Mouse (Mus musculus) cerebellum, postnatal 36 days (tissue): ENCODE measurements around the gene Ccdc150.

Experiments
- DNase-seq, 2 experiments: peaks; one replicate each; pipeline ENCODE4 v3.0.0; 2021 to 2022; ENCODE audit warnings: mixed read lengths in 2 of 2

Gene Ccdc150

DNA sequence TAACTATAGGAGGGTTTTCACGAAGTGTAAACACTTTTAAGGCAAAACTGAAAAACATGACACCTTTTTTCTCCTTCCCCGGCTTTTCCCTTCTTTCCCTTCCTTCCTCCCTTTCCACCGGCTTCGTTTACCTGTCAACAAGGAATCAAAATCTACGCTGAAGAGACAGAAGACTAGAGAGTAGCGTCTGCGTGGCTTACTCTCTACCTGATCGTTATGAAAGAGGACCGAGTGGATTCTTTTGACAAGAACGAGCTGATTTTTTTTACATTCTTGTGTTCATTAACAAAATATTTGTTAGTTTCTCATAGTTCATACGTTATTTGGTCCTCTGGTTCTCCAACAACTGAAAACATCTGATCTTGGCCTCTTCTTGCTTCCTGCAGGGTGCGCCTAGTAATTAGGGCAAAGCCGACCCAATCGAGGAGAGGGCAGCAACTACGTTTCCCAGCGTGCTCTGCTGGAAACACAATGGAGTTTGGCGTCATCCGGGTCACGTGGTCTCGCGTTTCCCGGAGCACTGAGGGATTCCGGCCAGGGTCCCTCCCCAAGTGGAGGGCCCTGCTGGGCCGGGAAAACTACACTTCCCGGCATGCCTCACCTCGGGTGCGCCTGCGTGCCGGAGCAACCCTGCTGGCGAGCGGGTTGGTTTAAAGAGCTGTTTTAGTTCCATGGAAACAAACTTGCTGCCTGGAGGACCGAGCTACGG, at the start of gene Ccdc150:
Ccdc150 (plus strand) TSS at position 526 of the 709 bp plus-strand sequence.
- DNase-seq: peak; percentile 97 to 98

DNA sequence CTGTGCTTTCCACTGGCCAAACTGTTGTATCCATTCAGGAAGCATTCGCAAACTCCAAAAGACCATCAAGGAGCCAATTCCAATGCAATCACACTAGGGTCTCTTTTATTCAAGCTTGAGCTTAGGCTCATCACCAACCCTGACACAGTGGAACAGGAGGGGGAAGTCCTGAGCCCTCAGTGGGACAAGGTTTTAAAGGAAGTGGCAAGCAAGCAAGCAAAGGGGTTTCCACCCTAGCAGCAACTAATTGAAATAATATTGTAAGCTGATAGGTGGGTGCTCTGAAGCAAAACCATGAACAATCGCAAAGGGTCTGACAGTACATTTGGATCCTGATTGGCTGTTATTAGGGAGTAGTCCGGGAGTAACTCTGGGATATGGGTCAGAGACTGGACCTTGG, 30.2 kb upstream of the Ccdc150 start:
- no peak for DNase-seq

DNA sequence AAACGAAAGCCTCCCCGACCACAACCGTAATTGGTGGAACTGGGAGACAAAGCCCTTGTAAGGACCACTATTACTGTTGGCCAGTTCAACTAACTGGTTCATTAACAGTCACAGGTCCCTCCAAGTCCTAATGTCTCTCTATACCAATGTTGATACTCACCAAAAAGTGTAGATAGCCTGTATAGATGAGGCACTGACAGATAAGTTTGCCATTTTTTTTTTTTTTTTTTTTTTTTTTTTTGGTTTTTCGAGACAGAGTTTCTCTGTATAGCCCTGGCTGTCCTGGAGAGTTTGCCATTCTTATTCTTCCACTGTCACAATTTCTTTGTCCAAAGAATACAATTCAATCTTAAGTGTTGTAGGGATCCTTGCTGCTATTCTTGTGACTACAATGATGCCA, 7.8 kb upstream of the Ccdc150 start:
- DNase-seq: no peak

DNA sequence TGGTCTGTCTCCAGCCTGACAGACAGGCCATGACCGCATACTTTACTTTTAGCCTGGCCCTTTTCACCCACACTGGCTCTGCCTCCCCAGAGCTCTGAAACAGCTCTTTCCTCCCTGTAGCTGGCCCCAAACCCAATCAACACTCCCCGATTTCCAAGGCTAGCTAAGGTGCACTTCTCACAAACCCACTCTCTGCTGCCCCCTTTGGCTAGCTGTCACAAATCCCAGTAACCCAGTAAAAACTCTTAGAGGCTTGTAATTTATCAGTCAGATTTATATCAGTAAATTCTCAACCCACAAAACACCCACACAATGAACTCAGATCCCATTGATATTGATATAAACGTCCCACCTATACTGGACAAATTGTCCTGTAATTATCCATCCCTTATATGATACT, 25.1 kb downstream of the Ccdc150 start:
- DNase-seq: no peak

DNA sequence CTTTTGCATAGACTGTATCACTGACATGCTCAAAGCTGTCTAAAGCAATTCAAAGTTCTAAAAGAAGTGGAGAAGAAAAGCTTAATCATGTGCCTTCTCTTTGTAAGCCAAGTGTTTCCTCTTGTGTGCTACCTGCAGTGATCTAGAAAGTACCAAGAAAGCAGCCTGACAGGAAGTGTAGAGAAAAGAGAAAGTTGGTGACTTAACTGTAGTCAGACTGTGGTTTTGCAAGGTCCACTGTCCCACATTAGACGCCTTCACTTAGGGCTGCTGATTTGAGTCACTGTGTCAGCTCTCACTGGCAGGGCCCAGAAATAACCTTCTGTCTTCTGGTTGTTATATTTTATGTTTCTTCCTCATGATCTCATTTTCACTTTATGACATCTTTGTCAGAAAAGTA, 29.1 kb downstream of the Ccdc150 start:
- DNase-seq: no peak

DNA sequence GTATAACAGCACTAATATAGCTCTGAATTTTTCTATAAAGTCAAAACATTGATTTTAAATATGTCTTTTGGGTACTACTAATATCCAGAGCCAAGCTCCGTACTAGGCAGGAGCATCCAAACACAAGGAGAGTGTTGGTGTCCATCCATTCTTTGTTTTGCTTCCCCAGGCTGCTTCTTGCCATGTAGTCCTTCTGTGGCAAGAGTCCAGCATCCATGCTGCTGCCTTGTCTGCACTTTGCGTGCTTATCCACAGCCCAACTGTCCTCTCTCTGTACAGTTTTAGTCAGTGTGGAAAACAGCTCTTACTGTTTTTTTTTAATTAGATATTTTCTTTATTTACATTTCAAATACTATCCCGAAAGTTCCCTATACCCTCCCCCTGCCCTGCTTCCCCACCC, 30.2 kb downstream of the Ccdc150 start:
- DNase-seq: peak in 1 of 2 experiments; percentile 10

DNA sequence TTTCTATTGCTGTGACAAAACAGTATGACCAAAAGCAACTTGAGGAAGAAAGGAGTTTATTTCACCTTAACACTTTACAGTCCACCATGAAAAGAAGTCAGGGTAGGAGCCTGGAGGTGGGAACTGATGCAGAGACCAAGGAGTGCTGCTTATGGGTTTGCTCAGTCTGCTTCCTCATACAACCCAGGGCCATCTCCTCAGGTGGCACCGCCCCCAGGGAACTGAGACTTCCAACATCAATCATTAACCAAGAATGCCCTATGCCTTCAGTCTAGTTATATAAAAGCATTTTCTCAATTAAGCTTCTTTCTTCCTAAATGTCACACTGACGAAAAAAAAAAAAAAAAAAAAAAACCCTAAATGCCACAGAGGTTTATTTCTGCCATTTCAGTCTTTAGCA, 55.9 kb downstream of the Ccdc150 start:
- no peak for DNase-seq

DNA sequence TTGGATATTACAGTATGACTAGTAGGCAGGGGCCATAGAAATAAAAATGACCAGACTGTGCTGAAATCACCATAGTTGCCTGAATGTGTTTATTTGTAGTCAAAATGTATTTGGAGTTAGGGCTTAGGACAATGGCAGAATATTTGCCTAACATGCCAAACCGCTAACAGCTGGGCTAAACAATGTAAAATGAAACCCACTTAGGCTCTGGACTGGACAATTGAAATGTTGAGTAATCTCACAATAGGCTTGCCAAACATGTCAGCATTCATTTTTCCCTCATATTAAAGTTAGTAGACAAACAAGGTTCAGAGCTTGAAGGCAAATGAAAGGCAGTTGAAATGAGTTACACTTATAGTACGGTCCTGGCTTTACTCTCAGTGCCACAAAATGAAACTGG, 76.2 kb downstream of the Ccdc150 start:
- no peak for DNase-seq

DNA sequence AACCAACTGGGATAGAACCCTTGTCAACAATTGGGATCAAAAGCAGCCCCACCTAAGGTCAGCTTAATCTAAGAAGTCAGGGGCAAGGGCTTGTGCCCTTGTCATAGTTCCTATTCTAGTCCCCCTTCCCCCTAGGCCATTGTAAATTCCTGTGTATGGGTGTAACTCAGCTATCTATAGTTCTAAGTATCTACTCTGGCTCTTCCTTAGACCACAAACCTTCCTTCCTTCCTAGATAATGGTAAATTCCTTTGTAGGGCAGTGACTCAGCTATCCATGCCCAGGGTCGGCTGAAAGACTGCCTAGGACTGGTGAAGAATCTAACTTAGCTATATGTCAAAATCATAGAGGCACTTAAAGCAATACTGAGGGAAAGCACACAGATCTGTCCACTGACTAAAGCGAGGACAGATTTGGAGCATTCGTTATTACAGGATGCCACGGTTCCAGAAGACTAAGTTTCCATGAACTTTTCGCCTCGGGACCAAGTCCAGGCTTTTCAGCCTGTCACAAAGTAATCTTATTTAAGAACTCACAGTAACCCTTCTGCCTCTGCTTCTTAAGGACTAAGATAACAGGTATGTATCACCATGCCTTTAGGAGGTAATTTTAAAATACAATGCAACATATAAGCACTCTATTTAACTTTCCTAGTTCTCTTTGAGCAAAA, 77.5 kb downstream of the Ccdc150 start:
- no peak for DNase-seq

DNA sequence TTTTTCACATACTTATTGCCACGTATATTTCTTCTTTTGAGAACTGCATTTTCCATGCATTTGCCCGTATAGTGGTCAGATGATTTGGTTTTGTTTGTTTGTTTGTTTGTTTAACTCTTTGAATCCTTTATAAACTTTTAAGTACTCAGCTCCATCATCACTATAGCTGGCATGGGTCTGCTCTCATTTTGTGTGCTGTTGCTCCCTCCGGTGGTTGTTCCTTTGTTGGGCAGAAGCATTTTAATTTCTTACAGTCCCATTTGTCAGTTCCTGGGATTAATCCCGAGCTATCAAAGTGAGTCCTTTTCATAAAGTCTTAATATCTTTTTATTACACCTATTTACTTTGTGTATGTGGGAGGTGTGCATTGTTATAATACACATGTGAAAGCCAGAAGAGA, 82.5 kb downstream of the Ccdc150 start:
- peak; percentile 29 to 33 for DNase-seq

DNA sequence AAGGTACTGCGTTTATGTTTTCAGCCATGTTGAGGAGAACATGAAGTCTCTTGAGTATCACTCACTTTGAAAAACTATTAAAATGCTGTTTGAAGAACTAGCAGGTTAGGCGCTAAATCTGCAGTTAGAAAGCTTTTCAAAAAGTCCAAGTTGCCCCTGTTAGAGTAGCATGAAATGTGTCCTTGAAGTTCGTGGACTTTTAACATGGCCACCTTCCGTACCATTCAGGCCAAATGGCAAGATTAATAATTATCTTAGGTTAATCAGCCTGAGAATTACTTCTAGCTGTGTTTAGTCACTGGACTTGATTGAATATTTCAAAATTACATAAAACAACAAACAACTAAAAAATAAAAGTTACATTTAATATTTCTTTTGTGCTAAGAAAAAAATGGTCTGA, 104.3 kb downstream of the Ccdc150 start:
- no peak for DNase-seq

DNA sequence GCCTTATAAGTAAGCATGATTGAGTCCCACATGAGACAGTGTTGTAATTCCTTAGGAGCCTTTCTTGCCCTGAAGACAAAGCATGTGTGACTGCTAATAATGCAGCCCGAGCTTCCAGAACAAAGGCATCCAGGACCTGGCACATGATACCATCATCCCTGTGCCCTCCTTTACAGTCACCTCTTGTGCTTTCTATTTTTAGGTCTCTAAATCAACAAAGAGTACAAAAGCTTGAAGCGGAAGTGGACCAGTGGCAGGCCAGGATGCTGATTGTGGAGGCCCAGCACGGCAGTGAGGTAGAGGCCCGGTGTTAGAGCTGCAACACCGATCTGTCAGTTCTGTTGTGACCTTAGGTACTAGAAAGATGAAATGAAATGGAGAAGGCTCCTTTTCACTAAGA, 105.0 kb downstream of the Ccdc150 start:
- DNase-seq: no peak

DNA sequence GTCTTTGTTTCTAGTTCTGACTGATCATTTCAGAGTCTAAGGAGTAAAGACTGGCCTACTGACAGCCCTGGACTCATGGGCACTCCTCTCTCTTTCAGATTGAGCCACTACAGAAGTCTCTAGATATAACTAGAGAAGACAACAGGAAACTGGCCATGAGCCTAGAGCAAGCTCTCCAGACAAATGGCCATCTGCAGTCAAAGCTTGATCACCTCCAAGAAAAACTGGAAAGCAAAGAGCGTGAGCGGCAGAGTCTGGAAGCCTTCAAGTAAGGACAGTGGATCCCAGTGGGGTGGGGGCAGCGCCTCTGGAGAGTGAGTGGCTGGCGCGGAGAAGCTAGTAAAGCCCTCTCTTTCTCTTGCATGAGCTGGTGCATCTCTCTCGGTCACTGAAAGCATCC, 106.1 kb downstream of the Ccdc150 start:
- DNase-seq: peak; percentile 5 to 19

DNA sequence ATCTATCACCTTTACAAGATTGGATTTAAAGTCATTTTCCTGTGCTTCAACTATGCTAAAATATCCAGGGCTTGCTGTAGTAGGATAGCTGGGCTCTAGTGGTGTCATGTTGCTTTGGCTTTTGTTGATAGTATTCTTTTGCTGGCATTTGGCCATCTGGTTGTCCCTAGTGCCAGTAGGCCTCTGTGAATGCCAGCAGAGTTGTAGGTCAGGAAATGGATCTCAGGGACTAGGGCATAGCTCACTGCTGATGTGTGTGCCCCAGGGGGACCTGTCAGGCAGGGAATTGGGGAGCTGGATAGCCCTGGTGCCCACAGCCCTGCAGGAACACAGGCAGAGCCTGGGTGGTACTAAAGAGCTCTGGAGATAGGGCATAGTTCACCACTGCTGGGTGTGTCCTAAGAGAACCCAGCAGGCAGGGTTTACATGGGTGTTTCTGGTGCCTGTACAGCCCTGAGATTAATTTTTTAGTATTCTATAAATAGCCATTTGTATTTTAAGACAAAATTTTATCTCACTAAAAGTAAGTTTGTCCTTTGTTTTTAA, 127.1 kb downstream of the Ccdc150 start:
- DNase-seq: peak; percentile 6 to 12

DNA sequence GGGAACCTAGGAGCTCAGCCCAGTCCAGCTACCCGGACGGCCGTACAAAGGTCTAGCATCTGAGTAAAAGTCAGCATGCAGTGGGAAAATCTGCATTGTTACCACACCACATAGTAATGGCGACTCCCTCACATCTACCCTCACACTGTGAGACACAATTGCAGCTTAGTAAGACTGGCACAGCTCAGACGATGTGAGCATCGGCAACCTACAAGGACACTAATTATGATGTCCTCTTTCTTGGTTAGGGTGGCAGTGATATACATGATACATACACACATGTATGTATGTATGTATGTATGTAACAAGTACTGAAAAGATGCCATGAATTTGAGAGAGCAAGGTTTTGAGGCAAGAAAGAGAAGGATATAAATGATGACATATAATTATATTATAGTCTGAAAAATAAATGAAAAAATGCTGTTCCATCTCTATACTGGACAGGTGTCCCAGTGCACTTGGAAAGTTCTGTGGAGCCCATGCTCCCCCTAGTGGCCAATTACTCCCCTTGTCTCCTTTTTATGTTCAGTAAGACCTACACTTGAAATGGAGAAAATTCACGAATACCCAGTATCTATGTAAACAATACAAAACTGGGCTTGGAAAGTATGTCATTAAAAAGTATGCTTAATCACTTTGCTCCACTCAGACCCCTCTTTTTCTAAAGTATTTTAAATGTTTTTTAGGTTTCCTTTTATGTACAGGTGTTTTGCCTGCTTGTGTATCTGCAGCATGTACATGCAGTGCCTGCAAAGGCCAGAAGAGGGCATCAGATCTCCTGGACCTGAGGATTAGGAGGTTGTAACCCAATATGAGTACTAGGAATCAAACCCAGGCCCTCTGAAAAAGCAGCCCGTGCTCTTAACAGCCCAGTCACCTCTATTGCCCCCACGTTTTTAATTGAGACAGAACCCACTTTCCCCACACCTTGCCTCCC, 130.8 kb downstream of the Ccdc150 start:
- DNase-seq: peak; percentile 64 to 67

DNA sequence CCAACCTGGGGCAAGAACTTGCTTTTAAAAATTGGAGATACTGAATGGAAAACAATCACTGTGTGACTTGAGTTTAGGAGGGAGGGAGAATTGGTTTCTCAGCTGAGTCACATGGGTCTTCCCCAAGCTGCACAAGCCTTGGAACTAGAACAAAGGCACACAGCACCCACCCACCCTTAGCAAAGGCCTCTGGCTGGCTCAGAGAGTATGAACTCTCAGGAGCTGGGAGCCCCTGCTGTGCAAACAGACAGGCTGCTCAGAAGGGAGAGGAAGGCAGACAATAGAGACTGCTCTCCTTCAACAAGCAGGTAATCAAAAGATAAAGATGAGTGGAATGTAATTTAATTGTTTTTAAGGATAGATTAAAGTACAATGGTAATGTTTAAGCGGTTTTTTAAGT, 133.7 kb downstream of the Ccdc150 start:
- DNase-seq: no peak

DNA sequence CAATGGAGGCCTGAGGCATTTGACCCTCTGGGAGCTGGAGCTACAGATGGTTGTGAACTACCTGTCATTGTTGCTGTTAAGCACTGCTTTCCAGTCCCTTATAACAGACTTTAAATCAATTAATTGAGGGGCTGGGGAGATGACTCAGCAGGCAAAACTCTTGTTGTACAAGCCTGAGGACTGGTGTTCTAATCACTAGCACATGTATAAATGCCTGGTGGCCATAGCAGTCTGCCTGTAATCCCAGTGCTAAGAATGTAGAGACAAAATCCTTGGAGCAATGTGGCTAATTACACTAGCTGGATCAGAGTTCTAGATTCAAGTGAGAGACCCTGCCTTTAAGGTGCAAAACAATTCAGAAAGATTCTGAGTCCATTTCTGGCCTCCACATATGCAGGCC, 152.3 kb downstream of the Ccdc150 start:
- no peak for DNase-seq
